Mouse (Mus musculus) E14TG2a.4 (cell line): ENCODE measurements around the gene Dhrs2.

Experiments
- CTCF ChIP-seq: conservative IDR thresholded peaks from 2 replicates; pipeline ENCODE4 v1.5.1; 2014; ENCODE audit warnings: low read length
- NANOG ChIP-seq: IDR thresholded peaks from 2 replicates; pipeline ENCODE4 v1.6.1; 2014; ENCODE audit warnings: borderline replicate concordance, low read length, mixed read lengths

- TF ChIP-seq CTCF (no peak), NANOG (no peak)
These were observed 20.9 kb downstream of the Dhrs2 start for GRCm38 (mm10) chr14:55242664-55243063.
